Mouse (Mus musculus) heart, adult 8-10 months (tissue): ENCODE data around the gene Gm28048. TPM values are rescaled to one million over a fixed set of nuclear protein-coding genes. Genes with fewer than 3 reads are reported as not detected.

Source experiments
- DNase-seq: peaks from one replicate; pipeline ENCODE4 v3.0.0; 2022; ENCODE audit warnings: low spot score
- total RNA-seq, 4 experiments: library from RNA; stranded (reverse); gene quantifications; 2 replicates each; pipeline ENCODE4 v1.2.4; 2022

Gm28048 gene
- total RNA-seq, 4 experiments from 2014 or later: 2.4 to 7.1 (median 4.1) TPM

- DNase-seq: peak; percentile 35
Observed at GRCm38 (mm10) chr11:22844754-22845718, 136.9 kb downstream of the Gm28048 start.

DNA sequence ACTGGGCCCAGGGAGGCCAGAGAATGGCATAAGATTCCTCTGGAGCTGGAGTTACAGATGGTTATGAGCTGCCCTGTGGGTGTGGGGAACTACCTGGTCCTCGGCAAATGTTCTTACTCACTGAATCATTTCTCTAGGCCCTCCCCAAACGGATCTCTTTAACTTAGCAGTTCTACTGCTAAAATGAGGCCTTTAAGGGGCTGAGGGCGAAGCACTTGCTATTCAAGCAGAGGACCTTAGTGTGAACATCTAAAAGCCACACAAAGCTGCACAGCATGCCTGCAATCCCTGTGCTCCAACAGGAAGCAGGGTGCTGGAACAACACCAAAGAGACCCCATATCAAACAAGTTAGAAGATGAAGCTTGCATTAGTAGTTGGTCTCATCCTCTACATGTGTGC lies 142.4 kb downstream of the Gm28048 start:
- DNase-seq: no peak

- no peak for DNase-seq
Observed at GRCm38 (mm10) chr11:22838361-22838760, 143.5 kb downstream of the Gm28048 start.

DNA sequence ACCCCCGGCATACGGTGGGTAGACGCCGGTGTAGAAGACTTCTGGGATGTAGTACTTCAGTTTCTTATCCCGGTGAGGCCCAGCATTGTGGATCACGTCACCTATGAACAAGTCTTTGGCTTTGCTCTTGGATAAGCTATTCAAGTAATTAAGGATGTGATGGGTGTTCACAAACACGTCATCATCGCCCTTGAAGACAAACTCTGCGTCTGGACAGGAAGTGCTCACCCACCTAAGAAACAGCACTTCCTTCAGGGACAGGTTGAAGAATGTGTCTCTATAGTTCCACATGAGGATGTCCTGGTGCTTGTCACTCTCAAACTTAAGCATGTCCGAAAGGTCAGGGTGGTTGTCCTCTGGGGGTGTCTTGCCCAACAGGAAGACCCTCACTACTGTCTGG lies 145.6 kb downstream of the Gm28048 start:
- DNase-seq: no peak

GRCm38 (mm10) chr11:22832600-22832999 lies 149.3 kb downstream of the Gm28048 start:
- DNase-seq: no peak

DNA sequence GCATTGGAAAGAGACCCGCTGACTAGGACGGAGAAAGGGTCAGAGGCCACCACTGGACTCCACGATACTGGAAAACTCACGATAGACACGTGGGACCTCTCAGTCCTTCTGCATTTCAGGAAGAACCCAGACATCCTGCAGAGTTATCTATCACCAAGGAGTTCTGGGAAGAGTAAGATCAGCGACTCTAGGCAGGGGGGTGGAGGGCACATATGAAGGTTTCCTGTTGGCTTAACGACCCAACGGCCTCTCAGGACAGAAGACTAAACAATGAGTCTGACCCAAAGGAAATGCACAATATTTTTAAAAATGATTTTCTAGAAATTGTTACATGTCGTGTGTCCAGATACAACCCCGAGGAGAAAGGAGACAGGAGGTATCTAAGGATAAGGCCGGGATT lies 150.0 kb downstream of the Gm28048 start:
- no peak for DNase-seq

DNA sequence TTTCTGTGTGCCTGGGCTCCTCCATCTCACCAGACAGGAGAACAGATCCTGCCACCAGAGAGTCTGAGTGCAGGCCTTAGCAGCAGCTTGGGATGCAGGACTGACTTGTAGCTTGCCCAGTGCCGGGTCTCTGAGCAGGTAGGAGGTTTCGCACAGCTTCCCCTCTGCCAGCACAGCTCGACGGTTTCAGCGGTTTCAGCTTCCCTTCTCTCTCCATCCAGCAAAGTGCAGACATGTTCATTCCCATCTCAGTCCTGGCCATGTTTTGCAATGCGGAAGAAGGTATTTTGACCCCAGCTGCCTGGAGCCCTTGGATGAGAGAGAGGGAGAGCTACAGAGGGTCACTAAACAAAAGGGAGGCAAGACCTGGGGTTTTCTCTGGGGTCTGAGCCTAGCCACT lies 151.2 kb downstream of the Gm28048 start:
- DNase-seq: no peak

DNA sequence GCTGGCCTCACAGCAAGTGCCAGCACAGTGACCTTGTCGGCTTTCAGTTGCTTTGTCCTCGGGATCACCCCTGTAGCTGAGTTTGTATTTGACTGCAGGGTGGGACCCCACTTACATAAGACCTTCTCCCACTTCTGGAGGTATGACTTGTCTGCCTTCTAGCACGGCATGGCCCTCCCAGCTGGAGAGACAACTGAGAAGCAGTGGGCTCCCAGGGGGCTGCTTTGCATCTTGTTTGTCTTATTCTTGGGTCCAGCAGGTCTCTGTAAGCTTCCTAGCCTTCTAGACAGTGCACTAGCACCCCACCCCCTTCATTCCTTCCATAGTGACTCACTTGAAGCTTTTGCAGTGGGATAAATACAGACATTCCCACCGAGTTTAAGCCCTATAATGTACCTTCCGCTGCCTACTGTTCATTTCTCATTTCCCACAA lies 151.7 kb downstream of the Gm28048 start:
- DNase-seq: no peak

DNA sequence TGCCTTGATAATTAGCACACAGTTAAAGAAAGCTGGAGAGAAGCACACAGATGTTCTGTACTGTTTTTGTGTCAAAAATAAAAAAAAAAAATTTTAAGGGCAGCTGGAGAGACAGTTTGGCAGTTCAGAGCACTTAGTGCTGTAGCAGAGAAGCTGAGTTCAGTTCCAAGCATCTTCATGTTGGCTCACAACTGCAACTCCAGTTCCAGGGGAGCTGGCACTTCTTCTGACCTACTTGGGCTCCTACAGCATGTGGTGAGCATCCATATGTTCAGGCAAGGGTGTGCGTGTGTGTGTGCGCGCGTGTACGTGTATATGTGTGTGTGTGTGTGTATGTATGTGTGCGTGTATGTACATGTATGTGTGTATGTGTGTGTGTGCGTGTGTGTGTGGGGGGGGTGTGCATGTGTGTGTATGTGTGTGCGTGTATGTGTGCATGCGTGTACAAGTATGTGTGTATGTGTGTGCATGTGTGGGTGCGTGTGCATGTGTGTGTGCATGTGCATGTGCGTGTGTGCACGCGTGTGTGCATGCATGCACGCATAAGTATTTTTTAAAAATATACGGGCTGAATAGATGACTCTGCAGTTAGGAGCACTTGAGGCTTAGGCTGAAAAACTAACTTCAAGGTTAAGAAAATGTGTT lies 152.8 kb downstream of the Gm28048 start:
- no peak for DNase-seq

DNA sequence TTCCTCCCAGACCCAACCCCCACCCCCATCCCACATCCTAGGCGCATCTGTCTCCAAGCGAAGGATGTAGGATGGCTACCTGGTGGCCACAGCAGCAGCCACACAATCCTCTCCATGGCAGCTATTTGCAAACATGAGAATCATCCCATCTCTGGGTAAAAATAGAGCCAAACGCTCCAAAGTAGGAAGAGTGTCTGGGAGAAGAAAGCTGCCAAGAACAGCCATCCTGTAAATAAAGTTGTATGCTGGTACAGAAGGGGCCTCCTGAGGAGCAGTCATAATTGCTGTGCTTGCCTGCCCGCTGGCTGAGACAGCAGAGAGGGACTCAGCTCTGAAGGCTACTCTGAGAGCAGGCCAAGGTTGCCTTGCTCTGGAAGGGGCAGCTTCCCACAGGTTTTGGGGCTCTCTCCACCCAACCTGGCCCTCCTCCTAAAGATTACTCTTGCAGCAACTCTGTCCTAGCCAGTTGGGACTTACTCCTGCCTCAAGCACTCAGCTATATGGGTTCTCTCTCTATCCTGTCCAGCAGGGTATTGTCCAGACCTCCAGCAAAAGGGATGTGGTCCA lies 154.3 kb downstream of the Gm28048 start:
- DNase-seq: no peak

DNA sequence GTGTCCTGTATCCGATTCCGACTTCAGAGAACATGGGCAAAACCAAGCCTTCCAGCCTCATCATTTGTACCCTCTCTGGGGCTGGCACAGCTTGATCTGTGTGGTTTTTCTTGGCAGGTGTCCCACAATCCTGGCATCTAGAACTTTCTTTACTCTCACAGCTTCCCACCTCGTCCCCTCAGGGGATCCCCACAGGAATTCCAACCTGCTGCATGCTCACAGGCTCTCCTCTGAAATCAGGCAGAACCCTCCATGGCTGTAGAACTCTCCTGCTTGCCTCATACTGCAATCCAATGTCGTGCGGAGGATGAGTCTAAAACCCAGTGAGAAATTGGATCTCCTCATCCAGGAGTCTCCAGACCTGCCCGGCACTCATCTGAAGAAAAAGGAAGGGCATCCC lies 155.2 kb downstream of the Gm28048 start:
- DNase-seq: no peak

DNA sequence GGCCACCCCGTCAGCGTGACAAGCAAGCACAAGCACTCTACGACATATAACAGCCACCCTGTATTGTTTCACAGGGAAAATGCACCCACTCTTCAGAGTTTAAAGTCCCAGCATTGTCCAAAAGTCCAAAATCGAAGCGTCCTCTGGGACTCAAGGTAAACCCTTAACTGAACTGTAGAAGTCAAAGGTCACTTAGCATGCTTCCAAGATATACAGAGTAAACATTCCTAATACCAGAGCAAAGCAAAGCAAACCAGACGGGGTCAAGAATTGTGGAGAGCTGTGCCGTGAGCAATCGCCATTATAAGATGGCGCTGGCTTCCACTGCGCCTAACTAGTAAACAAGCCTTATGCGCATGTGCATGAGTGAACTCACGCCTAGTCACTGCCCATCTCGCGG lies 155.8 kb downstream of the Gm28048 start:
- DNase-seq: no peak

DNA sequence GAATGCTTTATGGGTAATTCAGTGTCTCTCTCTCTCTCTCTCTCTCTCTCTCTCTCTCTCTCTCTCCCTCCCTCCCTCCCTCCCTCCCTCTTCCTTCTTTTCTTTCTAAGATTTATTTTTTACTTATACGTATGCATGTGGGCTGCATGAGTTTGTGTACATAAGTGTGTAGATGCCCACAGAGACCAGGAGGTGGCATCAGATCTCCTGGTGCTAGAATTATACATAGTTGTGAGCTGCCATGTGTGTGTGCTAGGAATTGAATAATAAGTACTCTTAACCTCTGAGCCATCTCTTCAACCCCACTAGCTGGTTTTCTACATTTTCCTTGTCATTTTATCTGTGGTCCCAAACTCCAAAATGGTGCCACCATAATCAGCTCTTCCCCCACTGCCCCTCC lies 156.3 kb downstream of the Gm28048 start:
- DNase-seq: no peak

- DNase-seq: no peak
Observed at GRCm38 (mm10) chr11:22824049-22824705, 157.7 kb downstream of the Gm28048 start.

- DNase-seq: no peak
Observed at GRCm38 (mm10) chr11:22821243-22821642, 160.6 kb downstream of the Gm28048 start.

GRCm38 (mm10) chr11:22818371-22818770 lies 163.5 kb downstream of the Gm28048 start:
- DNase-seq: no peak

DNA sequence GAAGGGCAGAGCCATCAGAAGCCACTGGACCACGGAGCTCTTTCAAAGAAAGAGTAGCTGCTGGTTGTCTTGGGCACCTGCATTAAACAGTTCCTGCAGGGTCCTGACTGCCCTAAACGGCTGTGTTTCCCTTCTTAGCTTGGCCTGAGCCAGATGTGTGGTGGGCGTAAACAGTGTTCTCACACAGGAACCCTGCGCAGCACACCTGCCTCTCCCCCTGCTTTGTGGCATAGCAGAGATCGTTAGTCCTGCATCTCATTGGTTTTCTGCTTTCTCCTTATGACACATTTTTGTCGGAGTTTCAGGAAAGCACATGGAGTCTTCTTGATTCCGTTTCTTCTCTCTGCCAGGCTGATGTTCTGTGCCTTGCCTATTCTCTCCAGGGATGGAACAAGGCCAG lies 166.0 kb downstream of the Gm28048 start:
- DNase-seq: no peak

DNA sequence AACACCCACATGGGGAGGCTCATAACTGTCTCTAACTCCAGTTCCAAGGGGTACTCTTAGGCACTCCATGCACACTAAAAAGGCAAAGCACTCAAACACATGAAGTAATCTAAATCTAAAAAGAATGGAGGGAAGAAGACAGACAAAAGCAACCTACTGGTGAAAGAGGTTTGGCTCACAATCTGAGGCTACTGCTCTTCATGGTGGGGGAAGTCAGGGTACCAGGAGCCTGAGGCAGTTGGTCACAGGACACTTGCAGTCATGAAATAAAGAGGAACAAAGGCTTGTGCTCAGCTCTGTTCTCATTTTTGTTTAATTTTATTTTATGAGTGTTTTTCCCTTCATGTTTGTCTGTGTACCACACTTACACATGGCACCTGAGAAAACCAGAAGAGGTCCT lies 166.7 kb downstream of the Gm28048 start:
- DNase-seq: no peak

GRCm38 (mm10) chr11:22813921-22814704 lies 167.8 kb downstream of the Gm28048 start:
- peak; percentile 13 for DNase-seq

DNA sequence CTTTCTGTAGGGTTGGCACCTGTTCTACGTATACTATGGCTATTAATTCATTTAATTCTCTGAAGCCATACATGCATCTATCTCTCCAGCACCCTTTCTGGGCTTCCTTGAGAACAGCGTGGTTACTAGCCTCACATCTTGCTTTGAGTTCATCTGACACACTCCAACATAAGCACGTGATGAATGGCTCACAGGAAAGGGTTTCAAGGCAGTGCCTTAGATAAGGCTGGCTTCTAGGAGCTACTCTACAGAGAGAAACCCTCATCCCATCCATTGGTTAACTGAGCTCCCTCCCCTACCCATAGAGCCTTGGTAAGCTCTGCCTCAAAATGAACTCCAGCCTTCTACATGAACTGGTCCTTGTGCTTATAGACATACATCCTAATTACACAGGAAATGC lies 168.5 kb downstream of the Gm28048 start:
- DNase-seq: no peak

GRCm38 (mm10) chr11:22811413-22811812 lies 170.5 kb downstream of the Gm28048 start:
- no peak for DNase-seq
